24 mouse cellular contexts compared by ENCODE assay signal in genomic region chr11:4808311-4808710, GRCm38 (mm10). TPM values are rescaled to one million over a fixed set of nuclear protein-coding genes. Genes with fewer than 3 reads are reported as not detected.
A peak's percentile ranks its signal among the peaks of the same experiment; 100 is the strongest.
DNase-seq lines count a peak whose midpoint lies in the region; ATAC-seq and TF ChIP-seq lines count a peak whose summit lies in the region.
"Had no signal": no experiment of that assay in that cellular context is flagged by ENCODE, and none has a peak within 500 bp of the region (broad histone marks: within the 10 kb centered on the region; RNA-seq: fewer than 3 reads in every experiment).

No protein-coding gene starts in this region.

- no peaks in the 10 kb centered on the region for H3K27me3 ChIP-seq in midbrain, embryonic 14.5 days (ENCODE audit: control insufficient read depth, insufficient read depth, low read length)
- H3K27me3 ChIP-seq in midbrain, embryonic 13.5 days = no peaks in the 10 kb centered on the region
- no peaks in the 10 kb centered on the region for H3K27me3 ChIP-seq in ES-Bruce4 (ENCODE audit: control insufficient read depth, insufficient read depth, low read length, poor library complexity, severe bottlenecking)
- H3K27me3 ChIP-seq: hindbrain, embryonic 12.5 days had no signal

- H3K9me3 ChIP-seq in midbrain, embryonic 14.5 days (ENCODE audit: control insufficient read depth, low read length) = no peaks in the 10 kb centered on the region
- no peaks in the 10 kb centered on the region for H3K9me3 ChIP-seq in midbrain, embryonic 13.5 days
- no peaks in the 10 kb centered on the region for H3K9me3 ChIP-seq in ES-Bruce4 (replicated peaks; ENCODE audit: control insufficient read depth, insufficient read depth, low read length, poor library complexity, severe bottlenecking)
- H3K9me3 ChIP-seq in ES-E14 (ENCODE audit: control insufficient read depth, insufficient read depth, low read depth, low read length) = no peaks in the 10 kb centered on the region
- H3K9me3 ChIP-seq: embryonic facial prominence, embryonic 10.5 days; forebrain, embryonic 10.5 days; heart, embryonic 10.5 days; hindbrain, embryonic 12.5 days had no signal

- no peak overlapping the region for H3K9ac ChIP-seq in midbrain, embryonic 14.5 days (replicated peaks; ENCODE audit: low read length)
- no peak overlapping the region for H3K9ac ChIP-seq in midbrain, embryonic 13.5 days (replicated peaks)
- H3K9ac ChIP-seq in ES-Bruce4 (ENCODE audit: low read depth, poor library complexity, severe bottlenecking) (peak overlapping the region; percentile 67; the same call in 1 of the 2 replicates), ES-E14 (ENCODE audit: insufficient read depth, low read depth, low read length, poor library complexity, severe bottlenecking) (no peak overlapping the region; the same call in 1 of the 2 replicates)
- H3K9ac ChIP-seq: hindbrain, embryonic 12.5 days had no signal

- in situ Hi-C loops in ES-E14 (cut with MboI; ENCODE audit: low sequenced_read_pairs in 2 of 2, unreplicated experiment in 2 of 2) = no loop called here

- no peak for DNase-seq in midbrain, embryonic 14.5 days
- DNase-seq in ES-E14 (ENCODE audit: low read depth, low spot score) (no peak), adipocyte (ENCODE audit: low spot score) (no peak)
- peak; percentile 56 for DNase-seq in fat pad, adult 2 months (ENCODE audit: extremely low read depth, low read depth, low spot score)
- no peak for DNase-seq in cerebellum, adult 8-10 months
- DNase-seq: cerebellum, adult 11 months; cerebellum, adult 9-11 months; cerebellum, postnatal 36 days; gastrocnemius, postnatal 36 days; heart, adult 18-20 months; heart, postnatal 10 days; heart, postnatal 4 days; kidney, adult 8-10 months had no signal

- WGBS in midbrain, embryonic 14.5 days = 67% methylated on average over 6 of the region's 6 CpGs
- 75% methylated on average over 6 of the region's 6 CpGs for WGBS in midbrain, embryonic 13.5 days

- H3K4me2 ChIP-seq in midbrain, embryonic 14.5 days (ENCODE audit: low read length) = no peak overlapping the region
- H3K4me2 ChIP-seq in midbrain, embryonic 13.5 days (replicated peaks) = no peak overlapping the region
- H3K4me2 ChIP-seq: hindbrain, embryonic 12.5 days had no signal

- no peak overlapping the region for H3K4me3 ChIP-seq in midbrain, embryonic 14.5 days (replicated peaks; ENCODE audit: low read depth, low read length)
- no peak overlapping the region for H3K4me3 ChIP-seq in midbrain, embryonic 13.5 days (replicated peaks)
- peak overlapping the region; percentile 35; the same call in 1 of the 2 replicates for H3K4me3 ChIP-seq in ES-Bruce4 (ENCODE audit: low read depth, low read length)
- peak overlapping the region in 1 of 2 experiments; percentile 29; a peak in 2 of 4 replicates for H3K4me3 ChIP-seq in ES-E14 (ENCODE audit: insufficient read depth in 1 of 2, low read depth in 1 of 2, low read length in 2 of 2, poor library complexity in 1 of 2, severe bottlenecking in 1 of 2)
- H3K4me3 ChIP-seq: embryonic facial prominence, embryonic 10.5 days; forebrain, embryonic 10.5 days; heart, embryonic 10.5 days; hindbrain, embryonic 12.5 days had no signal

- H3K36me3 ChIP-seq in midbrain, embryonic 14.5 days (ENCODE audit: control insufficient read depth, insufficient read depth, low read length) = peaks cover 12% of the 10 kb centered on the region
- H3K36me3 ChIP-seq in midbrain, embryonic 13.5 days = peaks cover 17% of the 10 kb centered on the region
- H3K36me3 ChIP-seq in ES-Bruce4 (ENCODE audit: control insufficient read depth, insufficient read depth, low read length, poor library complexity, severe bottlenecking) (no peaks in the 10 kb centered on the region), ES-E14 (ENCODE audit: control insufficient read depth, insufficient read depth, low read length, poor library complexity, severe bottlenecking) (peaks cover 2% of the 10 kb centered on the region; the same call in 1 of the 2 replicates)

- ATAC-seq in midbrain, embryonic 14.5 days (ENCODE audit: low FRiP score, low TSS enrichment) = no peak
- no peak for ATAC-seq in midbrain, embryonic 13.5 days
- ATAC-seq: activated CD4-positive, CD25-positive, alpha-beta regulatory T cell, adult 4 months; forebrain, embryonic 14.5 days; hindbrain, embryonic 16.5 days; inflammation-experienced regulatory T-cells, adult 6 months; intestine, postnatal 0 days had no signal

- H3K27ac ChIP-seq in midbrain, embryonic 14.5 days (replicated peaks; ENCODE audit: low read depth, low read length) = 0 out of 2 replicates have a peak overlapping the region, but pooled peaks have one; percentile 33
- no peak overlapping the region for H3K27ac ChIP-seq in midbrain, embryonic 13.5 days
- H3K27ac ChIP-seq in ES-Bruce4 (ENCODE audit: insufficient read depth, low read length) = peak overlapping the region; percentile 94
- H3K27ac ChIP-seq in ES-E14 (ENCODE audit: insufficient read depth, low read depth, low read length, poor library complexity, severe bottlenecking) = peak overlapping the region; percentile 73; the same call in 1 of the 2 replicates
- H3K27ac ChIP-seq: embryonic facial prominence, embryonic 10.5 days; forebrain, embryonic 10.5 days; heart, embryonic 10.5 days; hindbrain, embryonic 12.5 days had no signal

- no peak for TF ChIP-seq EP300 in ES-Bruce4 (IDR thresholded peaks at IDR 0.05; ENCODE audit: insufficient read depth, low read depth, low read length)

- no peak for TF ChIP-seq CTCF in ES-Bruce4 (IDR thresholded peaks at IDR 0.05; ENCODE audit: low read depth, low read length)

- no peak for TF ChIP-seq POLR2A in ES-Bruce4 (IDR thresholded peaks at IDR 0.05; ENCODE audit: insufficient read depth, low read length)

- no peaks in the 10 kb centered on the region for H3K4me1 ChIP-seq in midbrain, embryonic 14.5 days (ENCODE audit: control insufficient read depth, insufficient read depth, low read length)
- no peaks in the 10 kb centered on the region; the same call in 1 of the 2 replicates for H3K4me1 ChIP-seq in midbrain, embryonic 13.5 days (replicated peaks)
- H3K4me1 ChIP-seq in ES-Bruce4 (ENCODE audit: control insufficient read depth, insufficient read depth, low read length) = peaks cover 3% of the 10 kb centered on the region
- peaks cover 12 to 16% of the 10 kb centered on the region in 2 experiments; a peak in 2 of 4 replicates for H3K4me1 ChIP-seq in ES-E14 (ENCODE audit: control insufficient read depth in 2 of 2, insufficient read depth in 2 of 2, low read length in 2 of 2, poor library complexity in 1 of 2)

TF ChIP-seq in ES-E14, 5 proteins besides CTCF, POLR2A, EP300 and RAD21:
- TF ChIP-seq MAFK (IDR thresholded peaks at IDR 0.05; ENCODE audit: insufficient read depth, low read depth, low read length) = no peak
- no peak for TF ChIP-seq ZNF384 (IDR thresholded peaks at IDR 0.05; ENCODE audit: low read depth, low read length)
- no peak for TF ChIP-seq HCFC1 (IDR thresholded peaks at IDR 0.05; ENCODE audit: borderline replicate concordance, insufficient read depth, low read length)
- no peak for TF ChIP-seq ZC3H11A (IDR thresholded peaks at IDR 0.05; ENCODE audit: borderline replicate concordance, low read depth, low read length)
- no peak for TF ChIP-seq CHD2 (IDR thresholded peaks at IDR 0.05; ENCODE audit: low read depth, low read length)

RNA-seq across cellular contexts. Expression of gene Nf2, which starts 41.0 kb away (rescaled TPM):
- polyA plus RNA-seq in midbrain, embryonic 14.5 days (2014; fragmentation: Nextera tagmentation; extraction: Ambion mirVana) = 49.3 and 64.0 TPM in 2 replicates
- 60.1 and 61.3 TPM in 2 replicates for polyA plus RNA-seq in midbrain, embryonic 13.5 days (2015; fragmentation: Nextera tagmentation; extraction: Ambion mirVana)
- 77.7 and 81.5 TPM in 2 replicates for polyA plus RNA-seq in ES-Bruce4 (2011; ENCODE audit: insufficient read depth, insufficient read length, low read depth, missing spikeins)
- total RNA-seq in ES-E14 (2012; rRNA removed) = 53.8 and 65.6 TPM in 2 replicates
